Mouse (Mus musculus) olfactory bulb, adult 2 months (tissue): ENCODE measurements at regions not wholly inside any gene's neighbourhood (a gene's known extent, or its start where the extent isn't known, plus 50 kb on each side); places are given as distances from the start of the nearest gene placed in this dataset.

Experiments used
- H3K27ac ChIP-seq: fragments of 200-500 bp; 2 replicates; pipeline ENCODE4 v1.5.1; 2012; ENCODE audit warnings: low read depth, low read length; ENCODE audit not compliant: insufficient read depth
- H3K4me1 ChIP-seq: fragments of 200-500 bp; 2 replicates; pipeline ENCODE4 v1.6.1; 2012; ENCODE audit warnings: low read length; ENCODE audit not compliant: control insufficient read depth, insufficient read depth
- H3K4me3 ChIP-seq: fragments of 200-500 bp; 2 replicates; pipeline ENCODE4 v1.5.1; 2012; ENCODE audit warnings: mild to moderate bottlenecking, low read depth, low read length, moderate library complexity; ENCODE audit not compliant: insufficient read depth
- CTCF ChIP-seq: fragments of 200-500 bp; IDR thresholded peaks from 2 replicates; pipeline ENCODE4 v1.5.1; 2012; ENCODE audit warnings: low read depth, mild to moderate bottlenecking, low read length, moderate library complexity; ENCODE audit not compliant: insufficient read depth
- POLR2A ChIP-seq: fragments of 200-500 bp; IDR thresholded peaks from 2 replicates; pipeline ENCODE4 v1.6.1; 2012; ENCODE audit warnings: mild to moderate bottlenecking, low read depth, low read length, moderate library complexity; ENCODE audit not compliant: insufficient read depth
- whole genome bisulfite sequencing: fragments of 180-500 bp; shearing (Covaris S2); methylation state at CpG from one replicate; pipeline ENCODE4 v1.1.7; 2018; 5-methylcytosine and 5-hydroxymethylcytosine counted together

DNA sequence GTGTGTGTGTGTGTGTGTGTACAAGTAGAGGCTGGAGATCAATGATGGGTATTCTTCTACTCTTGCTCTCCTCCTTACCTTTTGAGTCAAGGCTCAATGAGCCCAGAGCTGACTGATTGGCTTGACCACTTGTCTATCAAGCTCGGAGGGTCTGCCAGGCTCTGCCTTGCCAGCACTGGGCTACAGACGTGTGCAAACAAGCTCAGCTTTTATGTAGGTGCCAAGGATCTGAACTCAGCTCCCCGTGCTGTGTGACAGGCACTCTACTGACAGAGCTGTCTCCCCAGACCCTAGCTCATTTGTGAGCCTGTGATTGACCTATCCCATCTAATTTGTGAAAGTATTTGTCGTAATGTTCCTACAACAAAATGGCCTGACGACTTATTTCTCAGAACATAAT lies 54.2 kb upstream of the Cdc42bpa start:
- H3K4me1 ChIP-seq: no peaks in the 10 kb centered on the region
- TF ChIP-seq CTCF: no peak
- no peak for TF ChIP-seq POLR2A
- WGBS: 81% methylated on average over 5 of the region's 5 CpGs
- no peak overlapping the region for H3K27ac ChIP-seq
- no peak overlapping the region for H3K4me3 ChIP-seq

DNA sequence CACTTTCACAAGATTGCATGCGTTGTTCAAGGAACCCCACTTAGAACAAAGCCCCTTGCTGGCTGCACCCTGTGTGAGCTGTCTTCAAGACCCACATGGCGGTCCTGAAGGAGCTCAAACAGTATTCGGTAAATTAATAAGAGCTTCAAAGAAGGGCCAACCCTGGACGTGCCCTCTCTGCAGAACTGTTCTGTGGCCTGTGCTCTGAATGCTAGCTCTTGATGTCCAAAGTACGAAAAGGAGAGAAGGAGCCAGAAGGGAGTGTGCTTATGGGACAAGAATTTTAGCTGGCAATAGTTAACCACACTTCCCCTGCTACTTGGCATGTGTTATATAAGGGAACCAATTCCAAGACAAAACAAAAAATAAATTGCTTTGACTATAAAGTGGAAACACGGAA lies 67.6 kb upstream of the Cdc42bpa start:
- no peak overlapping the region for H3K27ac ChIP-seq
- H3K4me1 ChIP-seq: no peaks in the 10 kb centered on the region
- H3K4me3 ChIP-seq: no peak overlapping the region
- TF ChIP-seq CTCF (no peak), POLR2A (no peak)
- 72% methylated on average over 6 of the region's 6 CpGs for WGBS

DNA sequence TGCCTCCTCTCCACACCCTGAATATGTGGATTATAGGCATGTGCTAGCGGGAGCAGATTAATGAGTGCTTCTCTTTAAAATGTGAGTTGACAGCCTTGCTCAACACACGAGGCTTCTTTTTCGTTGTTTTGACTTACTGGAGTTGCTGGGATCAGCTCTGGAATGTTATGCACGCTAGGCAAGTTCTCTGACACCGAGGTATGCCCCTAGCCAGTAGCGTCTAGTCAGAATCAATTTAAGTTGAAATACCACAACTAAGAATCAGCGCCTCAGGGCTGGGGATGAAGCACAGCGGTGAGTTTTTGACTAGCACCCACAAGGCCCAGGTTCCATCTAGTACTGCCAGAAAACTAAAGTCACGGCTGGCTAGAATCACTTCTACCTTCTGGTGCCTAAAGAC lies 72.4 kb upstream of the Cdc42bpa start:
- 86% methylated on average over 9 of the region's 9 CpGs for WGBS
- Histone ChIP-seq H3K4me1 (peaks cover 2% of the 10 kb centered on the region), H3K4me3 (no peak overlapping the region), H3K27ac (no peak overlapping the region)
- TF ChIP-seq POLR2A (no peak), CTCF (no peak)

DNA sequence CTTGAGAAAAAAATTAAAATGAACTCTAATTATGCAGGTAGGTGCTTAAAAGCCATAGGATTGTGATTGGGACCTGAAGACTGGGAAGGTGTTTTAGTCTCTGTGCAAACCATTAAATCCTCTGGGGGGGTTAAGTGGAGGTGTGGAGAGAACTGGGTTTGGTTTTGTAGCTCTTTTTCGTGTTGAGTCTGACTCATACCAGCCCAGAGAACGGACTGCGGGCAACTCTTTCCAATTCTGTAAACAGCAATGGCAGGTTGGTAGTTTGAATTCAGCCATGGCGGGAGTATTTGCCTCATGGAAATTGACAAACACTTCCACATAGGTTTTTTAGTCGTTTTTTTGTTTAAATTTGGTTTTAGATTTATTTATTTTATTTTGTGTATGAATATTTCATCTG lies 77.7 kb upstream of the Ahctf1 start:
- H3K27ac ChIP-seq: no peak overlapping the region
- WGBS: 81% methylated on average over 5 of the region's 5 CpGs
- TF ChIP-seq POLR2A (no peak), CTCF (no peak)
- no peak overlapping the region for H3K4me3 ChIP-seq
- H3K4me1 ChIP-seq: peaks cover 3% of the 10 kb centered on the region

DNA sequence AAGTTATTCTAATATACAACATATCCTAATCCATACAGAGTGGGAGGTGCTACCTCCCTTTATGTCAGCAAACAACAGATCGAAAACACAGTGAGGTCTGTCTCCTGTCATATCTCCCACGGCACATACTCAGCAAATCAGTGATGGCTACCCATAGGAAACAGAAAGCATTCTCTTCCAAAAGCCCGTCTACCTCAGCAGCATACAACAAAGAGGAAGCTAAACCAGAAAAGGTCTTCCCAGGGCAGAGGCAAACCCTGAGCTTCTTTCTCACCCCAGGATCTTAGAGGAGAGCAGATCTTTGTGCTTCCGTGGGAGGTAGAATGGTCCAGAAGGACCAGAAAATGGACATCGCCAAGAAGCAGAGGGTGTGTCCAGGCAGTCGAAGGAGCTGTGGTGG lies 74.4 kb upstream of the Ahctf1 start:
- 84% methylated on average over 6 of the region's 6 CpGs for WGBS
- no peak overlapping the region for H3K27ac ChIP-seq
- H3K4me1 ChIP-seq: peaks cover 1% of the 10 kb centered on the region
- TF ChIP-seq POLR2A (no peak), CTCF (no peak)
- H3K4me3 ChIP-seq: no peak overlapping the region

DNA sequence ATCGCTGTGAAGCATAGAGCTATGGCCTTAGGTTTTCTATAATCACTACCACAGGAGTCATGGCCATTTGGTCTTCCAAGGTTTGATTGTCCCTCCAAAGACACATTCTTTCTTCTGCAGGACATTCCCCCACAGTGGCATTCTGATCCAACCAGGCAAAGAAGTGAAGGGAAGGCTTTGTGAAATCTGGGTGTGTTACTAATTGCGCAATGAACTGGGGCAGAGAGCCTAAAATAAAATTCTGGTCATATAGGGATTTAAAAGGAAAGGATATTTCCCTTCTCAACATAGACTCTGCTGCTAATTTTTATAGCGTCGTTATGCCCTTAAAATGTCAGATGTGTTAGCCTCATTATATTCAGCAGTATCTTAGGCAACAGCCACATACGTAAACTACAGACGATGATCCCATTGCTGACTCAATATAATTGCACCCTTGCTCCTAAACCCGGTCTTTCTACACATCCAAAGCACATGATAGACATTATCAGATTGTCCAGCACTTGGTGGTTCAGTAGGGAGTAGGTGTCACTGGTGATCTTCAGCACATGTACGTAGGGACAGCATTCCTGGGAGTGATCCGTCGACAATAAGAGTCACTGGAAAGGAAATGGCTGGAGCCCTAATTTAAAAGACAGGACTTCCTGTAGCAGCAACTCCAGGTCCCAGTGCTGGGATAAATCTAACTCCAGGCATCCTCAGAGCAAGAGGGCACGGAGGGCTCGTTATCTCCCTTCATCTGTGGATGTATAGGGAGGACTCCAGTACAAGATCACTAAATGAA lies 70.5 kb upstream of the Ahctf1 start:
- TF ChIP-seq POLR2A: no peak
- TF ChIP-seq CTCF: no peak
- Histone ChIP-seq H3K27ac (no peak overlapping the region), H3K4me1 (no peaks in the 10 kb centered on the region), H3K4me3 (no peak overlapping the region)
- 65% methylated on average over 12 of the region's 12 CpGs for WGBS

DNA sequence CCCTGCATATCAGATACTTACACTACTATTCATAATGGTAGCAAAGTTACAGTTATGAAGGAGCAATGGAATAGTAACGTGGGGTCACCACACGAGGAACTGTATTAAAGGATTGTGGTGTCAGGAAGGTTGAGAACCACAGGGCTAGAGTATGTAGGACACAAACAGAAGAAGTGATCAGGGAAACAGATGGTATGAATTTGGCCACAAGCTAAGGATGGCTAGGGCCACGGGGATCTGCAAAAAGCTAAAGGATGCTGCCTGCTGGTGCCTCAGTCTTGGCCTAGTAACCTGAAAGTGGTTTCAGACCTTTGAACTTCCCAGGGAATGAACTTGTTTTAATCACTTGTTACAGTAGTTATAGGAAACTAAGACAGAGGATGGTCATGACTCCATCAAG lies 68.5 kb upstream of the Ahctf1 start:
- TF ChIP-seq POLR2A (no peak), CTCF (no peak)
- 95% methylated on average over 3 of the region's 3 CpGs for WGBS
- H3K27ac ChIP-seq: no peak overlapping the region
- H3K4me3 ChIP-seq: no peak overlapping the region
- no peaks in the 10 kb centered on the region for H3K4me1 ChIP-seq

DNA sequence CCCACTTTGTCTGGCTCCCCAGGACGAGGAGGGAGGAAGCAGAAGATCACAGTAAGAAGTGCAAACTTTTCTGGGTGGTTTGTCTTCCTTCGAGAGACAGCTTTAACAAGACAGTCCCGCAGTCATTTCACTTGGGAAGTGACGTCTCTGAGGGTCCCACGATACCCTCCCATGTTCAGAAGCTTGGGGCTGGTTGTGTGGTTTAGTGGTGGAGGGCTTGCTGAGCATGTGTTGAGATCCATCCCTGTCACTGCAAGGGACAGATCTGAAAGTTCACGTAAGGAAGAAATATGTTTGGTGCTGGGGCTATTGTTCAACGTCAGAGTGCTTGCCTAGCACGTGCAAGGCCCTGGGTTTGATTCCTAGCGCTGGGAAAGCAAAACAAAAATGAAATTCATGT lies 65.2 kb upstream of the Ahctf1 start:
- TF ChIP-seq CTCF (no peak), POLR2A (no peak)
- 90% methylated on average over 9 of the region's 9 CpGs for WGBS
- no peaks in the 10 kb centered on the region for H3K4me1 ChIP-seq
- no peak overlapping the region for H3K27ac ChIP-seq
- no peak overlapping the region for H3K4me3 ChIP-seq

DNA sequence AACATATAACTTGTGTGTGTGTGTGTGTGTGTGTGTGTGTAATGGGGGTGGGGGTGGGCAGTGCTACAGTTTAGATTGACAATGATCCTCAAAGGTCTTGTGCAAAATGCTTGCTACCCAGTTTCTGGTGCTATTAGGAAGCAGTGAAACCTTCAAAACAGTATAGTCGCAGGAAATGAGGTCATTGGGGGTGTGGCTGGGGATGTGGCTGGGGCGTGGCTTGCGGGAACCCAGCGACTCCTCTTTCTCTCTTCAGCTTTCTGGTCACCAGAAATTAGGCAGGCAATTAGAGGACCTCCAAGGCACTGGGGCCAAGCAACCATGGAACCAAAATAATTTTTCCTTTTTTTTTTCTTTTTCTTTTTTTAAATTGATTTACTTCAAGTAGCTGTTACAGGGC lies 64.0 kb upstream of the Ahctf1 start:
- H3K27ac ChIP-seq: no peak overlapping the region

DNA sequence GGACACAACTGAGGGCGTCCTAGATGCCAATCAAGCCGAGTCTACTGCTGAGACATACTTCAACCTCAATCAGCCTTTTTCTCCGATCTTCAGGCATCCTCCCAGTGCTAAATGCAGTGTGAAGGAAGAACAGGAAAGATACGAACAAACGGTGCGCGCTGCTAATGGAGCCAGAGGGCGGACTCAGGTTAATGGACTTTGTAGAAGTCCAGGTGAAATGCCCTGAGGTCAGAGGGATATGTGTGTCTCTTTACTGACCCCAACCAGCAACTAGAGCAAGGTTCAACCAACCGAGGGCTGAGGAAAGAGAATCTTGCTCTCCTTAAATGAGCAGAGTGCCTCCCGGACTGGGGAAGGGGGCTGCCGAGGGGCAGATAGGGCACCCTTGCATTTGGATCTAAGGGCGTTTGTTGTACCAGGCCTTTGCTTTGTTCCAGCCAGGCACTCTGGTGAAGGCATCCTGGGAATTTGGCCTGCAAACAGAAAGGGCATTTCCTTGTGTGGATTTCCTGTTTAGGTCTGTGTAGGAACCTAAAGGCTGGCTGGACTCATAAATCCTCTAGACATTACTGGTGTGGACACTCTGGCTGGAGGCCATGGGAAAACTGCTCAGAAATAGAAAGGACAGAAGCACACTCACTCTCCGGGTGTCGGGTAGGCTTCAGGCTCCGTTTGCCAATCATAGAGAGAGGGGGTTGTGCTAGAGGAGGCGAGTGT lies 62.7 kb upstream of the Ahctf1 start:
- Histone ChIP-seq H3K4me1 (no peaks in the 10 kb centered on the region), H3K27ac (no peak overlapping the region), H3K4me3 (no peak overlapping the region)
- TF ChIP-seq CTCF: no peak
- TF ChIP-seq POLR2A: no peak
- WGBS: 84% methylated on average over 16 of the region's 16 CpGs

More for the DNA sequence above, 64.0 kb upstream of the Ahctf1 start:
- no peak overlapping the region for H3K4me3 ChIP-seq
- no peaks in the 10 kb centered on the region for H3K4me1 ChIP-seq
- 89% methylated on average over 4 of the region's 4 CpGs for WGBS
- TF ChIP-seq CTCF (no peak), POLR2A (no peak)
